Mouse (Mus musculus) ES-Bruce4 (cell line): ENCODE measurements around the gene Vps50.

ENCODE experiments used
- CTCF ChIP-seq: IDR thresholded peaks from one replicate; pipeline ENCODE4 v1.8.1; 2011; ENCODE audit warnings: low read depth, low read length
- EP300 ChIP-seq: IDR thresholded peaks from 2 replicates; pipeline ENCODE4 v1.6.1; 2011; ENCODE audit warnings: low read depth, low read length; ENCODE audit not compliant: insufficient read depth
- POLR2A ChIP-seq: IDR thresholded peaks from one replicate; pipeline ENCODE4 v1.8.1; 2011; ENCODE audit warnings: low read length; ENCODE audit not compliant: insufficient read depth

- TF ChIP-seq CTCF (no peak), EP300 (no peak), POLR2A (no peak)
Measured at GRCm38 (mm10) chr6:3481705-3482104, 16.5 kb upstream of the Vps50 start.
